Comparison of ENCODE assay signal across 15 mouse cellular contexts in genomic region chr9:83667031-83667430, GRCm38 (mm10).
"Had no signal": no experiment of that assay in that cellular context is flagged by ENCODE, and none has a peak within 500 bp of the region (broad histone marks: within the 10 kb centered on the region; RNA-seq: fewer than 3 reads in every experiment).

No protein-coding gene starts in this region.

- H3K4me2 ChIP-seq: neural tube, embryonic 13.5 days; neural tube, embryonic 15.5 days; stomach, embryonic 15.5 days had no signal

- H3K9me3 ChIP-seq: neural tube, embryonic 13.5 days; neural tube, embryonic 15.5 days; stomach, embryonic 15.5 days had no signal

- H3K27ac ChIP-seq: neural tube, embryonic 13.5 days; neural tube, embryonic 15.5 days; stomach, embryonic 15.5 days; stomach, postnatal 0 days had no signal

- H3K4me3 ChIP-seq: neural tube, embryonic 13.5 days; neural tube, embryonic 15.5 days; stomach, embryonic 15.5 days had no signal

- DNase-seq: right cerebral cortex, adult 18-20 months; right cerebral cortex, postnatal 14 days; right cerebral cortex, postnatal 25 days; right cerebral cortex, postnatal 4 days; spleen, adult 18-20 months; thymus, adult 18-20 months; thymus, adult 2 months; thymus, postnatal 14 days; thymus, postnatal 25 days; thymus, postnatal 36 days; thymus, postnatal 4 days had no signal

- H3K27me3 ChIP-seq: neural tube, embryonic 13.5 days; neural tube, embryonic 15.5 days; stomach, embryonic 15.5 days had no signal

- H3K4me1 ChIP-seq: stomach, embryonic 15.5 days had no signal

- H3K36me3 ChIP-seq: neural tube, embryonic 13.5 days; neural tube, embryonic 15.5 days; stomach, embryonic 15.5 days had no signal

- H3K9ac ChIP-seq: neural tube, embryonic 13.5 days; neural tube, embryonic 15.5 days; stomach, embryonic 15.5 days had no signal
